Mouse (Mus musculus): ENCODE results near the gene Pcnp.
"Not testable (repeated sequence)": the region's sequence is repeated elsewhere in the genome, so short reads cannot be mapped to it uniquely, and the experiment has no call there.

The Pcnp gene

GRCm38 (mm10) chr16:55971735-55972615 lies 57.6 kb downstream of the Pcnp start:
- no peak for DNase-seq (ENCODE audit: extremely low spot score, low read depth, low spot score)

DNA sequence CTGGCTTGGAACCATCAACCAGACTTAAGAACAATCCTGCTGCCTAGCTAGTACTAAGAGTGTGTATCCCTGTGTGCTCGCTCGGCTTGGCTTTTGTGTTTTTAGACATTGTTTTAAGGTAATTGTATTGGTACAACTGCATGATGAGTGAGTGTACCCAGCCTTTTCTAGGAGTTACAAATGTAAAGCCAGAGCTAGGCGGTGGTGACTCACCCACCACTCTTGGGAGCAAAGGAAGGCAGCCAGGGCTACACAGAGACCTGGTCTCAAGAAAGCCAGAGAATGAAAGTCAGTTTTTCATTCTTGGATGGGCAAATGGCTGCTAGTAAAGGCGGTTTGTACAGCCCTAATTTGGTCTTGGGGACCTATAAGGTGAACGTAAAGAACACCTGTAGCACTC lies 59.1 kb downstream of the Pcnp start:
- DNase-seq (ENCODE audit: extremely low spot score, low read depth, low spot score) = no peak

DNA sequence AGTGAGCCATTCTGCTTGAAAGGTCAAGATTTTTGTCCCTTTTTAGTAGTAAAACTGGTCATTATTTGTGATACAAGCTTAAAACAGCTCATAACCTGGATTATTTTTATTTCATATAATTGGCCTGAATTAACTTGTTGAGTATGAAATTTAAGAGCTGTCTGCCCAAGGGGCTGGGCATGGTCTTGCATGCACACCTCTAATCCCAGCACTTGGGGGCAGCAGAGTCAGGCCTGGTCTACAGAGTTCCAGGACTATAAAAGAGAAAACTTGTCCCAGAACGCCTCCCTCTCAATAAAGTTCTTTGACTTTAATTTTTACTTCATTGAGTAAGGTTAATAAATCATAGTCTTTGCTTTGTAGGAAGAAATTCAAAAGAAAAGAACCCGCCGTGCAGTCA lies 60.4 kb downstream of the Pcnp start:
- DNase-seq (ENCODE audit: extremely low spot score, low read depth, low spot score) = no peak

DNA sequence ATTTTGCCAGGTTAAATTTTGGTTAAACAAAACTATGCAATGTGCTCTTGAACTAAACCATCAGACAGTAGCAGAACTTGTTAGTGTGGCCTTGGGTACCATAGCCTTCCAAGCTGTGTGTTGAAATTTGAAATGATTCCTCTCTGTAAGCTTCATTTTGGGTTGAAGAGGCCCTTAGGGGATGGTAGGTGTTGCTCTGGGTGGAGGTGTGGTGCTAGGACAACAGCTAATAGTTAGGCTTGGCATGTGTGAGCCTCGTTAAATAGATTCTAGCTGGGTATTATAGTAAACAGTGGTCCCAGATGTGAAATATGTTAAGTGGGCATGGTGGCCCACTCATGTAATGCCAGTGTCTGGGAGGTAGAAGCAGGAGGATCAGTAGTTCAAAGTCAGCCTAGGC lies 62.3 kb downstream of the Pcnp start:
- no peak for DNase-seq (ENCODE audit: extremely low spot score, low read depth, low spot score)

- DNase-seq (ENCODE audit: extremely low spot score, low read depth, low spot score) = peak; percentile 87
Observed at GRCm38 (mm10) chr16:55966212-55966871, 63.2 kb downstream of the Pcnp start, which contains the start of gene Rpl24. Gene Rpl24 (plus strand): TSS chr16:55966275.

- no peak for DNase-seq (ENCODE audit: extremely low spot score, low read depth, low spot score)
Observed at GRCm38 (mm10) chr16:55964126-55964949, 65.2 kb downstream of the Pcnp start.

- DNase-seq (ENCODE audit: extremely low spot score, low read depth, low spot score) = not testable (repeated sequence)
Observed at GRCm38 (mm10) chr16:55963068-55963467, 66.5 kb downstream of the Pcnp start.

All from hindlimb bud, embryonic 11.5 days (tissue).